Mouse (Mus musculus): ENCODE measurements around the gene Fa2h. TPM values are rescaled to one million over a fixed set of nuclear protein-coding genes. Genes with fewer than 3 reads are reported as not detected.

Fa2h gene
- polyA plus RNA-seq (2015; fragmentation: Nextera tagmentation; extraction: Ambion mirVana) = 0.63 and 0.96 TPM in 2 replicates

GRCm38 (mm10) chr8:111393391-111394363 is at the start of gene Fa2h:
Fa2h (minus strand) TSS chr8:111393824.
- peaks cover 45% of the 10 kb centered on the region for H3K27me3 ChIP-seq
- WGBS = under 1% methylated on average over 70 of the region's 71 CpGs

GRCm38 (mm10) chr8:111439189-111439588 is 45.6 kb upstream of the Fa2h start:
- Histone ChIP-seq H3K27ac (replicated peaks) (no peak overlapping the region), H3K9ac (no peak overlapping the region), H3K4me1 (replicated peaks) (no peaks in the 10 kb centered on the region), H3K36me3 (no peaks in the 10 kb centered on the region), H3K9me3 (no peaks in the 10 kb centered on the region), H3K27me3 (no peaks in the 10 kb centered on the region), H3K4me2 (no peak overlapping the region), H3K4me3 (no peak overlapping the region)
- 0 out of 2 replicates have a peak, but pooled peaks have one; percentile 27 for ATAC-seq (ENCODE audit: low FRiP score, low read depth)
- 28% methylated on average over 9 of the region's 9 CpGs for WGBS

More at GRCm38 (mm10) chr8:111393391-111394363, at the start of gene Fa2h:
- peak; percentile 93 for ATAC-seq (ENCODE audit: low FRiP score, low read depth)
- no peak within 1 kb of the TSS for H3K27ac ChIP-seq (replicated peaks)
- peak within 1 kb of the TSS; percentile 54 for H3K9ac ChIP-seq
- H3K9me3 ChIP-seq = no peaks in the 10 kb centered on the region
- H3K4me2 ChIP-seq = peak within 1 kb of the TSS; percentile 98
- peak within 1 kb of the TSS; percentile 60 for H3K4me3 ChIP-seq
- peaks cover 12% of the 10 kb centered on the region for H3K4me1 ChIP-seq (replicated peaks)
- H3K36me3 ChIP-seq = no peaks in the 10 kb centered on the region

DNA sequence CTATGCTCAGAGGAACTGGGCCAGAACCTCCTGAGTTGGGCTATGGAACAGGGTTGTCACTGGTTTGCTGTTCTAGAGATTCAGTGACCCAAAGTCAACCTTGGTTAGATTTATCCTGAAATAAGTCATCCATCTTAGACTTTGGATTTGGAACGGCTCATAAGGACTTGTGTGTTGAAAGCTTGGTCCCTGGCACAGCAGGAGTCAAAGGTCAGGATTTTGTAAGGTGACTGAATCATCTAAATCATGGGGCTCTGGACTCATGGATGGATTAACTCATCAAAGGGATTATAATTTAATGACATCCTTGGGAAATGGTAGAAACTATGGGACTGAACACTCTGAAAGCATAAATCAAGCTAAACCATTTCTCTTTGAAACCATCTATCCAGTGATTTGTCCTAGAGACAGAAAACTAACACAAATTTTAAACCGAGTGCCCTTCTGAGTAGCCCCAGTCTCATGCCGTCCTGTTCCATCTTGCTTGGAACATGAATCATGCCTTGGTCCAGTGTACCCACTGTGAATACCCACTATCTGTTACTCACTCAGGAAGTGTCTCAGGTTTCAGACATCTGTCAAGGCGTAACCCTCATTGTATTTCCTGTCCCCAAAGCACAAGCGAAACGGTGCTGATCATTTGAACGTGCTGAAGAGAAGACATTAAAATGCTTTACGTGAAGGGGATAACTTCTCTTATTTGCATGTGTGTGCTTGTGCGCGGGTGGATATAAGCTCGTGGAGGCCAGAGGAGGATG is 41.6 kb upstream of the Fa2h start:
- Histone ChIP-seq H3K4me2 (no peak overlapping the region), H3K4me3 (no peak overlapping the region), H3K36me3 (no peaks in the 10 kb centered on the region), H3K9ac (no peak overlapping the region), H3K27ac (replicated peaks) (no peak overlapping the region), H3K4me1 (replicated peaks) (no peaks in the 10 kb centered on the region), H3K27me3 (no peaks in the 10 kb centered on the region), H3K9me3 (no peaks in the 10 kb centered on the region)
- WGBS = 69% methylated on average over 11 of the region's 11 CpGs
- no peak for ATAC-seq (ENCODE audit: low FRiP score, low read depth)

- no peak overlapping the region for H3K27ac ChIP-seq (replicated peaks)
- no peaks in the 10 kb centered on the region for H3K4me1 ChIP-seq (replicated peaks)
- WGBS = 87% methylated on average over 9 of the region's 9 CpGs
- ATAC-seq (ENCODE audit: low FRiP score, low read depth) = no peak
- H3K9me3 ChIP-seq = no peaks in the 10 kb centered on the region
- no peaks in the 10 kb centered on the region for H3K27me3 ChIP-seq
- H3K4me2 ChIP-seq = no peak overlapping the region
- no peak overlapping the region for H3K4me3 ChIP-seq
- no peaks in the 10 kb centered on the region for H3K36me3 ChIP-seq
- H3K9ac ChIP-seq = no peak overlapping the region
These were observed 31.0 kb upstream of the Fa2h start for GRCm38 (mm10) chr8:111424646-111425045.

- Histone ChIP-seq H3K4me1 (replicated peaks) (no peaks in the 10 kb centered on the region), H3K27me3 (no peaks in the 10 kb centered on the region), H3K4me3 (no peak overlapping the region), H3K36me3 (no peaks in the 10 kb centered on the region), H3K9ac (no peak overlapping the region), H3K4me2 (no peak overlapping the region), H3K27ac (replicated peaks) (no peak overlapping the region), H3K9me3 (no peaks in the 10 kb centered on the region)
- WGBS = 77% methylated on average over 11 of the region's 11 CpGs
- no peak for ATAC-seq (ENCODE audit: low FRiP score, low read depth)
These were observed 30.6 kb upstream of the Fa2h start for GRCm38 (mm10) chr8:111424181-111424580.

- Histone ChIP-seq H3K4me2 (no peak overlapping the region), H3K36me3 (no peaks in the 10 kb centered on the region), H3K27ac (replicated peaks) (no peak overlapping the region), H3K9ac (no peak overlapping the region), H3K4me1 (replicated peaks) (no peaks in the 10 kb centered on the region), H3K4me3 (no peak overlapping the region), H3K9me3 (no peaks in the 10 kb centered on the region), H3K27me3 (no peaks in the 10 kb centered on the region)
- ATAC-seq (ENCODE audit: low FRiP score, low read depth) = no peak
- 83% methylated on average over 2 of the region's 2 CpGs for WGBS
These were observed 29.0 kb upstream of the Fa2h start for GRCm38 (mm10) chr8:111422614-111423013.

DNA sequence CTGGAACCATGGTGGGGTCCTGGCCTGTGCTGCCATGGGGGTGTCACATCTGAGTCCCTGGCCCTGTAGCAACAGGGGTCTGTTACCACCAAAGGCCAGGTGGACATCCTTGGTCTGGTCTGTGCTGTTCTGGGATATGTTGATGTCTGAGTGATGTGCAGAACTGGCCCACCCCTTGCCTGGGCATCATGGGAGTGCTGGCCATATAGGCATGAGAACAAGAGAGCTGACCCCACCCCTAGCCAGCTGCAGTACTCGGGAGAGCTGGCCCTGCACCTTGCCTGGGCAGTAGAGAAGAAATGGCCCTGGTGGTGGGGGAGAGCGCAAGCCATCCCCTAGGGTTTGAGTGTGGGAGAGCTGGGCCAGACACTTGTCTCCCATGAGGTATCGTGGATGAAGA is 25.5 kb upstream of the Fa2h start:
- no peak for ATAC-seq (ENCODE audit: low FRiP score, low read depth)
- 66% methylated on average over 3 of the region's 3 CpGs for WGBS
- H3K27ac ChIP-seq (replicated peaks) = no peak overlapping the region

GRCm38 (mm10) chr8:111418601-111419000 is 25.0 kb upstream of the Fa2h start:
- Histone ChIP-seq H3K36me3 (no peaks in the 10 kb centered on the region), H3K4me3 (no peak overlapping the region), H3K4me1 (replicated peaks) (no peaks in the 10 kb centered on the region), H3K9ac (no peak overlapping the region), H3K27ac (replicated peaks) (no peak overlapping the region), H3K9me3 (no peaks in the 10 kb centered on the region), H3K4me2 (no peak overlapping the region), H3K27me3 (no peaks in the 10 kb centered on the region)
- 34% methylated on average over 9 of the region's 9 CpGs for WGBS
- ATAC-seq (ENCODE audit: low FRiP score, low read depth) = no peak

More for the DNA sequence above, 25.5 kb upstream of the Fa2h start:
- no peaks in the 10 kb centered on the region for H3K27me3 ChIP-seq
- H3K9ac ChIP-seq = no peak overlapping the region
- no peaks in the 10 kb centered on the region for H3K36me3 ChIP-seq
- H3K9me3 ChIP-seq = no peaks in the 10 kb centered on the region
- no peaks in the 10 kb centered on the region for H3K4me1 ChIP-seq (replicated peaks)
- no peak overlapping the region for H3K4me3 ChIP-seq
- no peak overlapping the region for H3K4me2 ChIP-seq

DNA sequence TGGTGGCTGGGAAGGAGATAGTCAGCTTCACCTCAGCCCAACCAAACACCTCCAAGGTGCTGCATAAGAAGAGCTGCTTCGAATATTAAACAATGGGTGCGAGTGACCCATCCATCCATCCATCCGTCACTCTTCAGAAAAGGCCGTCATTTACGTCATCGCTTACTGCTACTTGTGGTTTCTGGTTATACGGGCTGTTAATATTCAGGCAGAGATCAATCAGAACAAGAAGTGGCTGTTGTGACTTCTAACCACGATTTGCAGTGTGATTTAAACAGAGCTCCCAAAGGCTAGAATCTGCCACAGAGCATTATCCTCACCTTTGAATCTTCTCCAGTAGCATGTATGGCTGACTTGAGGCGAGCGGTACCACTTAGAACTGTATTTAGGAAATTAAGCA is 23.6 kb upstream of the Fa2h start:
- H3K4me1 ChIP-seq (replicated peaks) = no peaks in the 10 kb centered on the region
- H3K4me2 ChIP-seq = no peak overlapping the region
- ATAC-seq (ENCODE audit: low FRiP score, low read depth) = no peak
- no peak overlapping the region for H3K4me3 ChIP-seq
- H3K36me3 ChIP-seq = no peaks in the 10 kb centered on the region
- no peak overlapping the region for H3K9ac ChIP-seq
- WGBS = 84% methylated on average over 10 of the region's 10 CpGs
- H3K9me3 ChIP-seq = no peaks in the 10 kb centered on the region
- H3K27me3 ChIP-seq = no peaks in the 10 kb centered on the region
- H3K27ac ChIP-seq (replicated peaks) = no peak overlapping the region

GRCm38 (mm10) chr8:111403391-111403790 is 9.8 kb upstream of the Fa2h start:
- Histone ChIP-seq H3K27me3 (no peaks in the 10 kb centered on the region), H3K4me1 (replicated peaks) (no peaks in the 10 kb centered on the region), H3K4me3 (no peak overlapping the region), H3K27ac (replicated peaks) (no peak overlapping the region), H3K9ac (no peak overlapping the region), H3K36me3 (no peaks in the 10 kb centered on the region), H3K4me2 (no peak overlapping the region), H3K9me3 (no peaks in the 10 kb centered on the region)
- 55% methylated on average over 4 of the region's 4 CpGs for WGBS
- no peak for ATAC-seq (ENCODE audit: low FRiP score, low read depth)

DNA sequence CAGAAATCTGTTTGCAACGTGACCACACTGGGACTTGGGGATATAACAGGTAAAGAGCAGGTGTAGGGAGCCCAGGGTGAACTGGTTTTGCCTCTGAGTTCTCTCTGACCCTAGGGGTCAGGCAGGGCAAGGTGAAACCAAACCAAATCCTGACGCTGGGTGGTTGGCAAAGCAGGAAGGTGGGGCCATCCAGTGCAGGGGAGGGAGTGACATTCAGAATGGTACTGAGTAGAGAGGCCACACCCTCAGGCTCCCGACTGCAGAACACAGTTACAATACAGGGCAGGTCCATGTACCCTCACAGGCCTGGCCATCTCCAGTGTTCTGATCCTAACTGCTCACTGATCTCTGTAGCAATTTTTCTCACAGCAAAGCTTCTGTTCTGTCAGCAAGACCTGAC is 2.4 kb downstream of the Fa2h start:
- ATAC-seq (ENCODE audit: low FRiP score, low read depth) = no peak
- Histone ChIP-seq H3K9me3 (no peaks in the 10 kb centered on the region), H3K4me1 (replicated peaks) (peaks cover 12% of the 10 kb centered on the region), H3K27ac (replicated peaks) (no peak overlapping the region), H3K4me3 (no peak overlapping the region), H3K27me3 (peaks cover 47% of the 10 kb centered on the region), H3K36me3 (no peaks in the 10 kb centered on the region), H3K9ac (no peak overlapping the region), H3K4me2 (no peak overlapping the region)
- WGBS = 21% methylated on average over 3 of the region's 3 CpGs

- Histone ChIP-seq H3K9me3 (no peaks in the 10 kb centered on the region), H3K36me3 (no peaks in the 10 kb centered on the region), H3K27ac (replicated peaks) (no peak overlapping the region), H3K4me2 (no peak overlapping the region), H3K4me3 (no peak overlapping the region), H3K27me3 (peaks cover 42% of the 10 kb centered on the region), H3K9ac (no peak overlapping the region), H3K4me1 (replicated peaks) (peaks cover 12% of the 10 kb centered on the region)
- ATAC-seq (ENCODE audit: low FRiP score, low read depth) = no peak
- 87% methylated on average over 2 of the region's 2 CpGs for WGBS
These were observed 2.8 kb downstream of the Fa2h start for GRCm38 (mm10) chr8:111390837-111391236.
